Mouse (Mus musculus) heart, adult 2 months (tissue): ENCODE measurements around the gene Gm20481.

Source experiments
- CTCF ChIP-seq: fragments of 200-600 bp; IDR thresholded peaks from 2 replicates; pipeline ENCODE4 v1.8.1; 2022; ENCODE audit warnings: antibody characterized with exemption, mild to moderate bottlenecking, moderate library complexity
- EP300 ChIP-seq: fragments of 200-500 bp; IDR thresholded peaks from 2 replicates; pipeline ENCODE4 v1.6.1; 2011; ENCODE audit warnings: low read depth, low read length, control low read depth; ENCODE audit not compliant: insufficient read depth
- POLR2A ChIP-seq: fragments of 200-500 bp; IDR thresholded peaks from 2 replicates; pipeline ENCODE4 v1.6.1; 2011; ENCODE audit warnings: mild to moderate bottlenecking, low read depth, low read length, control low read depth; ENCODE audit not compliant: insufficient read depth

DNA sequence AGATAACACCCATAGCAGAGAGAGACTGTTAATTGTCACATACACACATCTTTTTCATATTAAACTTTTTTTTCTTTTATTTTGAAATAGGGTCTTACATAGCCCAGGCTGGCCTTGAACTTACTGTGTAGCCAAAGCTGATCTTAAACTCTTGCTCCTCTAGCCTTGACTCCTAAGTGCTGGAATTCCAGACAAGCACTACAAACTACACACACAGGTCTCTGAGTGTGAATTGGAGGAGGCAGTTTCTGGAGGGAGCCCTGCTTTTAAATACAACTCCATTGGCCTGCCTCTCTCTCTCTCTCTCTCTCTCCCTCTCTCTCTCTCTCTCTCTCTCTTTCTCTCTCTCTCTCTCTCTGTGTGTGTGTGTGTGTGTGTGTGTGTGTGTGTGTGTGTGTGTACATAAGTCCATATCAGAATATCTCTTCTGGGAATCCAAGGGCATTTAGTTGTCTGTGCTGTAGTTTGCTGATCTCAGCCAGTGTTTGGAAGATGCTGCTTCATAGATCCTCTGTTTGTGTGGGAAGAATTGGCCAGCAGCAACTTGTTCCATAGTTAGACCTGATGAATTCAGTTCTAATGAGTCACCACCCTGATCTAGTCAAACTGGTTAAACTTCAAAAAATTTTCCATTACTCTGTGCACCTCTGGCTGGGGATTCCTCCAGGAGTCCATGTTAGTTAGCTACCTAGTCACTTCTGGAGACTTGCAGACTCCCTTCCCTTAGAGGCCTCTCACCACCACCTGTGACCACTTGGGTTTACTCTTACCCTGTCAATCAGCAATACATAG lies 8.8 kb upstream of the Gm20481 start:
- no peak for TF ChIP-seq CTCF
- no peak for TF ChIP-seq EP300
- no peak for TF ChIP-seq POLR2A
